Mouse (Mus musculus) frontal cortex, postnatal 25 days (tissue): ENCODE measurements at regions not wholly inside any gene's neighbourhood (a gene's known extent, or its start where the extent isn't known, plus 50 kb on each side); places are given as distances from the start of the nearest gene placed in this dataset.

ENCODE experiments used
- DNase-seq, 2 experiments: peaks; one replicate each; pipeline ENCODE4 v3.0.0; 2022; ENCODE audit warnings: low spot score in 2 of 2

GRCm38 (mm10) chr2:131739022-131739421, 120.5 kb downstream of the Erv3 start:
- DNase-seq = no peak

- DNase-seq = no peak
These were observed 124.7 kb downstream of the Erv3 start for GRCm38 (mm10) chr2:131734740-131735378.

- DNase-seq = no peak
These were observed 133.0 kb downstream of the Erv3 start for GRCm38 (mm10) chr2:131726533-131726932.

- no peak for DNase-seq
These were observed 137.7 kb downstream of the Erv3 start for GRCm38 (mm10) chr2:131721631-131722545.

- DNase-seq = no peak
These were observed 142.0 kb downstream of the Erv3 start for GRCm38 (mm10) chr2:131717561-131717960.

- no peak for DNase-seq
These were observed 142.7 kb downstream of the Erv3 start for GRCm38 (mm10) chr2:131716841-131717240.

- no peak for DNase-seq
These were observed 144.2 kb downstream of the Erv3 start for GRCm38 (mm10) chr2:131715381-131715780.

- DNase-seq = no peak
These were observed 147.7 kb downstream of the Erv3 start for GRCm38 (mm10) chr2:131711886-131712285.

GRCm38 (mm10) chr2:131706565-131706964, 144.5 kb upstream of the Adra1d start:
- no peak for DNase-seq

GRCm38 (mm10) chr2:131704406-131704805, 142.3 kb upstream of the Adra1d start:
- no peak for DNase-seq

- no peak for DNase-seq
These were observed 140.1 kb upstream of the Adra1d start for GRCm38 (mm10) chr2:131702146-131702545.

GRCm38 (mm10) chr2:131699798-131700197, 137.7 kb upstream of the Adra1d start:
- no peak for DNase-seq

GRCm38 (mm10) chr2:131698008-131698965, 136.2 kb upstream of the Adra1d start:
- DNase-seq = no peak

GRCm38 (mm10) chr2:131696307-131696706, 134.2 kb upstream of the Adra1d start:
- no peak for DNase-seq

GRCm38 (mm10) chr2:131689996-131690395, 127.9 kb upstream of the Adra1d start:
- DNase-seq = no peak

- DNase-seq = no peak
These were observed 126.2 kb upstream of the Adra1d start for GRCm38 (mm10) chr2:131688282-131688681.

GRCm38 (mm10) chr2:131687449-131687848, 125.4 kb upstream of the Adra1d start:
- DNase-seq = no peak

GRCm38 (mm10) chr2:131686748-131687147, 124.7 kb upstream of the Adra1d start:
- peak; percentile 55 to 57 for DNase-seq

GRCm38 (mm10) chr2:131685326-131685725, 123.2 kb upstream of the Adra1d start:
- DNase-seq = no peak

GRCm38 (mm10) chr2:131683734-131684133, 121.7 kb upstream of the Adra1d start:
- no peak for DNase-seq

GRCm38 (mm10) chr2:131678484-131678883, 116.4 kb upstream of the Adra1d start:
- DNase-seq = no peak

GRCm38 (mm10) chr2:131676736-131677135, 114.7 kb upstream of the Adra1d start:
- no peak for DNase-seq
